ENCODE assay signal across 19 mouse cellular contexts in genomic region chr2:120770265-120770935, GRCm38 (mm10).
DNase-seq lines count a peak whose midpoint lies in the region; TF ChIP-seq lines count a peak whose summit lies in the region.
"Had no signal": no experiment of that assay in that cellular context is flagged by ENCODE, and none has a peak within 500 bp of the region (broad histone marks: within the 10 kb centered on the region; RNA-seq: fewer than 3 reads in every experiment).

No protein-coding gene starts in this region.

- TF ChIP-seq CTCF in layer of hippocampus, adult 2 months (conservative IDR thresholded peaks at IDR 0.05): peak; percentile 40
- TF ChIP-seq CTCF in MEL (IDR thresholded peaks at IDR 0.05 in 2 of 3, conservative IDR thresholded peaks at IDR 0.05 in 1 of 3; ENCODE audit: control insufficient read depth in 1 of 3, insufficient read depth in 1 of 3, low read depth in 2 of 3, low read length in 3 of 3, poor library complexity in 1 of 3, severe bottlenecking in 1 of 3): no peak
- no peak for TF ChIP-seq CTCF in heart, adult 2 months (IDR thresholded peaks at IDR 0.05)

- DNase-seq in layer of hippocampus, adult 2 months (ENCODE audit: low spot score in 2 of 2): peak in 1 of 2 experiments; percentile 32
- no peak for DNase-seq in layer of hippocampus, adult 9-10 months (ENCODE audit: low spot score)
- DNase-seq in 416B (ENCODE audit: low read depth): peak; percentile 37
- DNase-seq in MEL (ENCODE audit: low read depth, low spot score): peak; percentile 62
- peak; percentile 11 to 53 for DNase-seq in left cerebral cortex, adult 9 months (ENCODE audit: low spot score in 2 of 2)
- DNase-seq in heart, adult 2 months: no peak
- no peak for DNase-seq in urinary bladder, postnatal 36 days (ENCODE audit: low spot score in 2 of 2)
- DNase-seq: adrenal gland, postnatal 14 days; cerebellum, postnatal 36 days; gastrocnemius, postnatal 14 days; kidney, postnatal 14 days; lung, adult 2 months; thymus, adult 18-20 months had no signal

- intact Hi-C loops in heart, adult 2 months (cut with DNase I): no loop called here

- H3K27me3 ChIP-seq in MEL (ENCODE audit: control insufficient read depth in 1 of 2, insufficient read depth in 2 of 2, low read length in 2 of 2): no peaks in the 10 kb centered on the region
- H3K27me3 ChIP-seq in heart, adult 2 months (ENCODE audit: control insufficient read depth, insufficient read depth, low read length): no peaks in the 10 kb centered on the region
- H3K27me3 ChIP-seq: embryonic facial prominence, embryonic 13.5 days; forebrain, embryonic 12.5 days; heart, embryonic 13.5 days; limb, embryonic 13.5 days; neural tube, embryonic 13.5 days had no signal

- no peak; the same call in 1 of the 2 replicates for TF ChIP-seq RAD21 in MEL (IDR thresholded peaks at IDR 0.05; ENCODE audit: low read depth, low read length)

- H3K79me2 ChIP-seq in MEL (ENCODE audit: control insufficient read depth, insufficient read depth, low read length, poor library complexity): no peaks in the 10 kb centered on the region
- no peaks in the 10 kb centered on the region for H3K79me2 ChIP-seq in heart, adult 2 months (replicated peaks; ENCODE audit: control insufficient read depth, insufficient read depth, low read length)

- no peaks in the 10 kb centered on the region for H3K9me3 ChIP-seq in MEL (replicated peaks; ENCODE audit: insufficient read depth, low read length)
- H3K9me3 ChIP-seq: embryonic facial prominence, embryonic 13.5 days; forebrain, embryonic 12.5 days; heart, embryonic 13.5 days; hindbrain, embryonic 10.5 days; limb, embryonic 13.5 days; neural tube, embryonic 13.5 days had no signal

- no peak overlapping the region for H3K4me3 ChIP-seq in layer of hippocampus, adult 2 months
- no peak overlapping the region for H3K4me3 ChIP-seq in MEL (ENCODE audit: control insufficient read depth in 1 of 2, insufficient read depth in 1 of 2, low read depth in 2 of 2, low read length in 2 of 2)
- H3K4me3 ChIP-seq in heart, adult 2 months: no peak overlapping the region
- H3K4me3 ChIP-seq: embryonic facial prominence, embryonic 13.5 days; forebrain, embryonic 12.5 days; heart, embryonic 13.5 days; hindbrain, embryonic 10.5 days; limb, embryonic 13.5 days; neural tube, embryonic 13.5 days had no signal

- no peaks in the 10 kb centered on the region; a peak in 2 of 4 replicates for H3K36me3 ChIP-seq in MEL (ENCODE audit: control insufficient read depth in 1 of 2, insufficient read depth in 2 of 2, low read length in 2 of 2)
- H3K36me3 ChIP-seq in heart, adult 2 months (ENCODE audit: control insufficient read depth, insufficient read depth, low read length): no peaks in the 10 kb centered on the region

- 91% methylated on average over 2 of the region's 2 CpGs for WGBS in heart, adult 2 months

- no peak for TF ChIP-seq POLR2A in MEL (IDR thresholded peaks at IDR 0.05; ENCODE audit: control insufficient read depth in 1 of 2, insufficient read depth in 1 of 2, low read depth in 1 of 2, low read length in 2 of 2, poor library complexity in 1 of 2)
- no peak for TF ChIP-seq POLR2A in heart, adult 2 months (IDR thresholded peaks at IDR 0.05; ENCODE audit: insufficient read depth, low read depth, low read length)

- no peak overlapping the region for H3K9ac ChIP-seq in MEL (ENCODE audit: control insufficient read depth, low read depth, low read length, poor library complexity, severe bottlenecking)
- no peak overlapping the region for H3K9ac ChIP-seq in heart, adult 2 months (ENCODE audit: low read depth, low read length)
- H3K9ac ChIP-seq: embryonic facial prominence, embryonic 13.5 days; forebrain, embryonic 12.5 days; heart, embryonic 13.5 days; limb, embryonic 13.5 days; neural tube, embryonic 13.5 days had no signal

- no peak overlapping the region for H3K27ac ChIP-seq in layer of hippocampus, adult 2 months
- no peak overlapping the region for H3K27ac ChIP-seq in MEL (ENCODE audit: control insufficient read depth, low read depth, low read length)
- no peak overlapping the region for H3K27ac ChIP-seq in heart, adult 2 months
- H3K27ac ChIP-seq: embryonic facial prominence, embryonic 13.5 days; forebrain, embryonic 12.5 days; heart, embryonic 13.5 days; hindbrain, embryonic 10.5 days; limb, embryonic 13.5 days; neural tube, embryonic 13.5 days had no signal

- peaks cover 0 to 2% of the 10 kb centered on the region in 2 experiments; a peak in 3 of 4 replicates for H3K4me1 ChIP-seq in MEL (ENCODE audit: control insufficient read depth in 1 of 2, insufficient read depth in 2 of 2, low read length in 2 of 2)
- H3K4me1 ChIP-seq in heart, adult 2 months (ENCODE audit: control insufficient read depth, insufficient read depth, low read length): no peaks in the 10 kb centered on the region
- H3K4me1 ChIP-seq: embryonic facial prominence, embryonic 13.5 days; forebrain, embryonic 12.5 days; heart, embryonic 13.5 days; hindbrain, embryonic 10.5 days; limb, embryonic 13.5 days; neural tube, embryonic 13.5 days had no signal

- TF ChIP-seq EP300 in MEL (IDR thresholded peaks at IDR 0.05; ENCODE audit: low read depth in 1 of 2, low read length in 2 of 2): no peak
- no peak for TF ChIP-seq EP300 in heart, adult 2 months (IDR thresholded peaks at IDR 0.05; ENCODE audit: insufficient read depth, low read depth, low read length)

TF ChIP-seq in MEL, 35 proteins besides CTCF, POLR2A, EP300 and RAD21:
- peak; percentile 52; the same call in 1 of the 2 replicates for TF ChIP-seq MAFK (IDR thresholded peaks at IDR 0.05; ENCODE audit: borderline replicate concordance, low read depth, low read length)
- TF ChIP-seq POLR2AphosphoS2 (IDR thresholded peaks at IDR 0.05; ENCODE audit: low read length): no peak

Comparison
In these comparisons a context has a peak if more than half of its experiments do, and no peak if none do; other contexts are left out.
1. DNase-seq: peak in 416B (single experiment), MEL (single experiment) and left cerebral cortex, adult 9 months (2 of 2); none in layer of hippocampus, adult 9-10 months (single experiment), heart, adult 2 months (0 of 2) and urinary bladder, postnatal 36 days (0 of 2).